Mouse (Mus musculus) kidney, embryonic 15.5 days (tissue): Measurements from ENCODE around the gene Tldc1. TPM values are rescaled to one million over a fixed set of nuclear protein-coding genes. Genes with fewer than 3 reads are reported as not detected.

Source experiments
- ATAC-seq: fragments of 200-750 bp; cut with Nextera tagmentation; replicated peaks from 2 replicates; pipeline ENCODE4 v1.8.0; 2017; ENCODE audit warnings: moderate TSS enrichment; ENCODE audit not compliant: low FRiP score
- H3K27ac ChIP-seq: fragments of 300-500 bp; sonication (generic); 2 replicates; pipeline ENCODE4 v1.5.1; 2015; ENCODE audit warnings: mild to moderate bottlenecking, inconsistent platforms
- H3K27me3 ChIP-seq: fragments of 300-500 bp; sonication (generic); 2 replicates; pipeline ENCODE4 v1.6.1; 2015; ENCODE audit warnings: inconsistent platforms
- H3K36me3 ChIP-seq: fragments of 300-500 bp; sonication (generic); 2 replicates; pipeline ENCODE4 v1.6.1; 2015; ENCODE audit warnings: inconsistent platforms
- H3K4me1 ChIP-seq: fragments of 300-500 bp; sonication (generic); 2 replicates; pipeline ENCODE4 v1.6.1; 2015; ENCODE audit warnings: inconsistent platforms
- H3K4me2 ChIP-seq: fragments of 300-500 bp; sonication (generic); 2 replicates; pipeline ENCODE4 v1.6.1; 2015; ENCODE audit warnings: moderate library complexity, mild to moderate bottlenecking, inconsistent platforms
- H3K4me3 ChIP-seq: fragments of 300-500 bp; sonication (generic); replicated peaks from 2 replicates; pipeline ENCODE4 v1.5.1; 2015; ENCODE audit warnings: mild to moderate bottlenecking, inconsistent platforms
- H3K9ac ChIP-seq: fragments of 300-500 bp; sonication (generic); 2 replicates; pipeline ENCODE4 v1.6.1; 2015; ENCODE audit warnings: mild to moderate bottlenecking, inconsistent platforms
- H3K9me3 ChIP-seq: fragments of 300-500 bp; sonication (generic); replicated peaks from 2 replicates; pipeline ENCODE4 v1.6.1; 2016; ENCODE audit warnings: inconsistent platforms
- WGBS: fragments of 180-500 bp; shearing (Covaris S2); methylation state at CpG from one replicate; pipeline ENCODE4 v1.1.7; 2015; ENCODE audit warnings: mixed read lengths; 5-methylcytosine and 5-hydroxymethylcytosine counted together
- polyA plus RNA-seq: library from polyadenylated mRNA; unstranded; fragments of >200 nt; fragmentation: Nextera tagmentation; extraction: Ambion mirVana; gene quantifications from 2 replicates; pipeline ENCODE4 v1.2.1, GENCODE M21; 2015

Gene Tldc1
- polyA plus RNA-seq, 1 experiment from 2014 or later: 15.0 TPM

GRCm38 (mm10) chr8:119736348-119736917, 41.8 kb downstream of the Tldc1 start:
- 0 out of 2 replicates have a peak, but pooled peaks cover 3% of the 10 kb centered on the region for H3K4me1 ChIP-seq
- H3K4me2 ChIP-seq: no peak overlapping the region
- WGBS: 88% methylated on average over 10 of the region's 10 CpGs
- H3K9ac ChIP-seq: no peak overlapping the region
- H3K9me3 ChIP-seq: no peaks in the 10 kb centered on the region
- no peaks in the 10 kb centered on the region for H3K36me3 ChIP-seq
- H3K4me3 ChIP-seq: no peak overlapping the region
- no peaks in the 10 kb centered on the region for H3K27me3 ChIP-seq
- no peak for ATAC-seq
- H3K27ac ChIP-seq: no peak overlapping the region

- WGBS: 87% methylated on average over 13 of the region's 13 CpGs
- H3K9me3 ChIP-seq: no peaks in the 10 kb centered on the region
- ATAC-seq: no peak
- no peak overlapping the region for H3K4me2 ChIP-seq
- no peaks in the 10 kb centered on the region for H3K36me3 ChIP-seq
- H3K4me3 ChIP-seq: no peak overlapping the region
- H3K27me3 ChIP-seq: no peaks in the 10 kb centered on the region; the same call in 1 of the 2 replicates
- no peaks in the 10 kb centered on the region for H3K4me1 ChIP-seq
- no peak overlapping the region for H3K27ac ChIP-seq
- no peak overlapping the region for H3K9ac ChIP-seq
Observed at GRCm38 (mm10) chr8:119732072-119732471, 46.1 kb downstream of the Tldc1 start.

- Histone ChIP-seq H3K27me3 (no peaks in the 10 kb centered on the region; the same call in 1 of the 2 replicates), H3K4me2 (no peak overlapping the region), H3K36me3 (no peaks in the 10 kb centered on the region), H3K4me1 (no peaks in the 10 kb centered on the region), H3K4me3 (no peak overlapping the region), H3K27ac (no peak overlapping the region), H3K9me3 (no peaks in the 10 kb centered on the region), H3K9ac (no peak overlapping the region)
- ATAC-seq: no peak
- 86% methylated on average over 8 of the region's 8 CpGs for WGBS
Observed at GRCm38 (mm10) chr8:119728351-119728895, 49.8 kb downstream of the Tldc1 start.

- Histone ChIP-seq H3K27ac (no peak overlapping the region), H3K9me3 (no peaks in the 10 kb centered on the region), H3K4me2 (no peak overlapping the region), H3K9ac (no peak overlapping the region), H3K36me3 (no peaks in the 10 kb centered on the region), H3K27me3 (no peaks in the 10 kb centered on the region; the same call in 1 of the 2 replicates), H3K4me1 (no peaks in the 10 kb centered on the region), H3K4me3 (no peak overlapping the region)
- WGBS: 90% methylated on average over 8 of the region's 8 CpGs
- no peak for ATAC-seq
Observed at GRCm38 (mm10) chr8:119727093-119727492, 51.1 kb downstream of the Tldc1 start.

DNA sequence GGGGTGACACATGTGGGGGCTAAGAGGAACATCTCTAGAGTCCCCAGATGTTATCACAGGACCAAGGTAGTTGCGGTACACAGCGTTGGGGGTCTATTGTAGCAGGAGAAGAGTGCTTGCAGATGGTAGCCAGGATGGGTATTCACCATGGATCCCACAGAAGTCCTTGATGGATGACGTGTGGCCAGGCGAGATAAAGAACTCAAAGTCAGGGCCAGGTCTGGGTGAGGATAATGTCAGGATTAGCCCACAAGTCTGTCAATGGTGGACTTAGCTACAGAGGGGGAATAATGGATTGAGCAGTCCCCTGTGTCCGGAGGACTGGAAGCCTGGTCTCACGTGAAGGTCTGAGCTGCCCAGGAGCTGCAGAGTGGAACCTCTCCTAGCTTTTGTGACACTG, 53.6 kb downstream of the Tldc1 start:
- Histone ChIP-seq H3K9ac (no peak overlapping the region), H3K27ac (no peak overlapping the region), H3K4me1 (no peaks in the 10 kb centered on the region), H3K36me3 (no peaks in the 10 kb centered on the region), H3K27me3 (no peaks in the 10 kb centered on the region; the same call in 1 of the 2 replicates), H3K4me3 (no peak overlapping the region), H3K4me2 (no peak overlapping the region), H3K9me3 (no peaks in the 10 kb centered on the region)
- no peak for ATAC-seq
- 91% methylated on average over 6 of the region's 6 CpGs for WGBS

DNA sequence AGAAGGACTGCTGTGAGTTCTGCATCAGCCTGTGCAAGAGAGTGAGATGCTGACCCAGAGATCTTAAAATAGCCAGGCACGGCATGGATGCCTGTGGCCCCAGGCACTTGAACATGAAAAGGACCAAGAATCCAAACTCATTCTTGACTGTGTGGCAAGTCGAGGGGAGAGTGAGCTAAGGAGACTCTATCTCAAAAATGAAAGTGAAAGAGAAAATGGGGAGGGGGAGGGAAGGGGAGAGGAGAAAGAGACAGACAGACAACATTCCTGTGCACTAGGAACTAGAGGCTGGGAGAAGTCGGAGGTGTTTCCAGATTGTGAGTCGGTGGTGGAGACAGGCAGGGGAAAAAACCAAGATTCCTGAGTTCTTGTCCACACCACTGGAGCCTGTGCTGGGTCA, 54.5 kb downstream of the Tldc1 start:
- 63% methylated on average over 4 of the region's 4 CpGs for WGBS
- no peak for ATAC-seq

GRCm38 (mm10) chr8:119722348-119722747, 55.9 kb downstream of the Tldc1 start:
- Histone ChIP-seq H3K4me2 (no peak overlapping the region), H3K27me3 (no peaks in the 10 kb centered on the region), H3K4me3 (no peak overlapping the region), H3K36me3 (no peaks in the 10 kb centered on the region), H3K9me3 (no peaks in the 10 kb centered on the region), H3K9ac (no peak overlapping the region), H3K27ac (no peak overlapping the region), H3K4me1 (no peaks in the 10 kb centered on the region)
- ATAC-seq: no peak
- WGBS: 62% methylated on average over 6 of the region's 6 CpGs

More for the DNA sequence above, 54.5 kb downstream of the Tldc1 start:
- no peaks in the 10 kb centered on the region; the same call in 1 of the 2 replicates for H3K27me3 ChIP-seq
- H3K4me1 ChIP-seq: no peaks in the 10 kb centered on the region
- H3K4me3 ChIP-seq: no peak overlapping the region
- no peak overlapping the region for H3K9ac ChIP-seq
- H3K36me3 ChIP-seq: no peaks in the 10 kb centered on the region
- H3K9me3 ChIP-seq: no peaks in the 10 kb centered on the region
- no peak overlapping the region for H3K4me2 ChIP-seq
- no peak overlapping the region for H3K27ac ChIP-seq

- Histone ChIP-seq H3K9me3 (no peaks in the 10 kb centered on the region), H3K9ac (no peak overlapping the region), H3K27me3 (no peaks in the 10 kb centered on the region), H3K36me3 (no peaks in the 10 kb centered on the region), H3K4me2 (no peak overlapping the region), H3K27ac (no peak overlapping the region), H3K4me3 (no peak overlapping the region), H3K4me1 (peaks cover 5% of the 10 kb centered on the region; the same call in 1 of the 2 replicates)
- no peak for ATAC-seq
- WGBS: 69% methylated on average over 12 of the region's 12 CpGs
Observed at GRCm38 (mm10) chr8:119719011-119719501, 59.2 kb downstream of the Tldc1 start.

- no peaks in the 10 kb centered on the region for H3K27me3 ChIP-seq
- H3K4me3 ChIP-seq: no peak overlapping the region
- no peak overlapping the region for H3K4me2 ChIP-seq
- 62% methylated on average over 9 of the region's 9 CpGs for WGBS
- H3K36me3 ChIP-seq: no peaks in the 10 kb centered on the region
- ATAC-seq: no peak
- H3K27ac ChIP-seq: no peak overlapping the region
- H3K9ac ChIP-seq: no peak overlapping the region
- H3K4me1 ChIP-seq: peaks cover 5% of the 10 kb centered on the region; the same call in 1 of the 2 replicates
- H3K9me3 ChIP-seq: no peaks in the 10 kb centered on the region
Observed at GRCm38 (mm10) chr8:119717765-119718164, 60.5 kb downstream of the Tldc1 start.

- no peaks in the 10 kb centered on the region for H3K36me3 ChIP-seq
- ATAC-seq: no peak
- no peak overlapping the region for H3K4me2 ChIP-seq
- H3K9ac ChIP-seq: no peak overlapping the region
- no peak overlapping the region for H3K27ac ChIP-seq
- H3K4me1 ChIP-seq: peaks cover 5% of the 10 kb centered on the region; the same call in 1 of the 2 replicates
- no peak overlapping the region for H3K4me3 ChIP-seq
- no peaks in the 10 kb centered on the region for H3K27me3 ChIP-seq
- no peaks in the 10 kb centered on the region for H3K9me3 ChIP-seq
Observed at GRCm38 (mm10) chr8:119716730-119717299, 61.4 kb downstream of the Tldc1 start.

DNA sequence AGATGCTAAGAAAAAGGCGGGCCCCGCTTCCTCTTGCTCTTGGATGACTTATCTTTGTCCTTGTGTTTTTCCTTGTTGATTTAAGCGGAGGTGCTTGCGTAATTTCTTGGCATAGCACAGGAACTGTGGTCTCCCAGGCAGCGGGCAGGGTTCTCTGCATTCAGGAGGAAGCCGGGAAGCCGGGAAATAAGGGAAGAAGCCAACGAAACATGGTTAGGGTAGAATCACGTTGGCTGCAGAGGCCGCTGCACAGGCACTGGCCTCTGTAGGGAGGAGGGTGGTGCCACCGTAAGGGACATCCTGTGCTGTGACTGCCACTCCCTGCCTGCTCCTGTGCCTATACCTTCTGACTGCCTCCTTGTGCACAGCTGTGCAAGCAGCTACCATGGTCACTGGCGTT, 63.0 kb downstream of the Tldc1 start:
- no peaks in the 10 kb centered on the region for H3K9me3 ChIP-seq
- H3K4me2 ChIP-seq: no peak overlapping the region
- H3K36me3 ChIP-seq: no peaks in the 10 kb centered on the region
- no peaks in the 10 kb centered on the region for H3K27me3 ChIP-seq
- peaks cover 5% of the 10 kb centered on the region; the same call in 1 of the 2 replicates for H3K4me1 ChIP-seq
- 55% methylated on average over 12 of the region's 12 CpGs for WGBS
- ATAC-seq: no peak
- no peak overlapping the region for H3K9ac ChIP-seq
- no peak overlapping the region for H3K4me3 ChIP-seq
- H3K27ac ChIP-seq: no peak overlapping the region

DNA sequence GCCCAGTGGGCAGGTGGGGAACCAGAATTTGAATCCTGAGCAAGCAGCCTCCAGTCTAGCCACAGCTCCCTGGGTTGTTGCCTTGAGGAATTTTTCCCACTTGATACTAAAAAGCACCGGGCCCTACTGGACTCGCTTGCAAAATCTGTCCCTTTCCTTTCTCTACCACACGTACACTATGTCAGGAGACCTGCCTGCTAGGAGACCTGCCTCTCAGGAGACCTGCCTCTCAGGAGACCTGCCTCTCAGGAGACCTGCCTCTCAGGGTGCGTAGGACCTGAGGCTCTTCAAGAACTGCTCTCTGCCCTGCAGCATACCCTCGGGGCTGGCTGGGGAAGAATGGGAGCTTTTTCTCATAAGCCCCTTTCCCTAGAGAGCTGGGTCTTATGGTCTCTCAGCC, 64.8 kb downstream of the Tldc1 start:
- ATAC-seq: no peak
- no peaks in the 10 kb centered on the region for H3K36me3 ChIP-seq
- H3K9ac ChIP-seq: no peak overlapping the region
- H3K4me1 ChIP-seq: peaks cover 19% of the 10 kb centered on the region
- WGBS: 93% methylated on average over 5 of the region's 5 CpGs
- no peak overlapping the region for H3K4me2 ChIP-seq
- no peaks in the 10 kb centered on the region for H3K27me3 ChIP-seq
- H3K27ac ChIP-seq: no peak overlapping the region
- H3K9me3 ChIP-seq: no peaks in the 10 kb centered on the region
- H3K4me3 ChIP-seq: no peak overlapping the region
